Mouse (Mus musculus): ENCODE measurements around the gene Armcx3.
"Not testable (repeated sequence)": the region's sequence is repeated elsewhere in the genome, so short reads cannot be mapped to it uniquely, and the experiment has no call there.

GRCm38 (mm10) chrX:134723762-134724161 lies 32.6 kb upstream of the Armcx3 start:
- not testable (repeated sequence) for TF ChIP-seq CTCF (IDR thresholded peaks at IDR 0.05; ENCODE audit: extremely low read depth, insufficient read depth, insufficient read length, insufficient replicate concordance); POLR2A (IDR thresholded peaks at IDR 0.05; ENCODE audit: low read depth, low read length)
